Mouse (Mus musculus): ENCODE data around the gene Nmt2. TPM values are rescaled to one million over a fixed set of nuclear protein-coding genes. Genes with fewer than 3 reads are reported as not detected.

Gene Nmt2
- polyA plus RNA-seq, 1 experiment from 2014 or later, result 126 TPM

DNA sequence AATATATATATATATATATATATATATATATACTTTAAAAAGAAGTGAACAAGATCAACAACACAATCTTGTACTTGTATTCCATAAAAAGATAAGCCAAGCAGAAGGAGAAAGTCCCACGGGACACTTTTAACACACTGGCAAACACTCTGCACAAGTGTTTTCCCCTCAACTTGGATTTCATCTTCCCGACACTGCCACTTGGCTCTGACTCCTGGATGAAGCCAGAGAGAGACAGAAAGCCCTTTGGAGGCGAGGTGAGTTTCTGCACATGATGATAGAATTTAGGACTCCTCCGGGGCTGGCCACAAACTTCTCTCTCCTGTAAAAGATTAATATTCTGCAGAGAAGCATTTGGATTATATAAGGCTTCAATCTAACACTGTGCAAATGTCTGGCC, 2.7 kb upstream of the Nmt2 start:
- Histone ChIP-seq H3K4me1 (replicated peaks; ENCODE audit: control insufficient read depth, insufficient read depth, low read length) (peaks cover 15% of the 10 kb centered on the region), H3K9me3 (ENCODE audit: control insufficient read depth, low read length) (no peaks in the 10 kb centered on the region), H3K27ac (ENCODE audit: low read length) (no peak overlapping the region), H3K9ac (replicated peaks; ENCODE audit: low read depth, low read length) (no peak overlapping the region), H3K36me3 (ENCODE audit: control insufficient read depth, insufficient read depth) (no peaks in the 10 kb centered on the region), H3K4me3 (replicated peaks; ENCODE audit: low read length) (no peak overlapping the region), H3K27me3 (replicated peaks; ENCODE audit: control insufficient read depth, insufficient read depth, low read length) (no peaks in the 10 kb centered on the region), H3K4me2 (ENCODE audit: low read length) (no peak overlapping the region)
- no peak for ATAC-seq
- 79% methylated on average over 4 of the region's 4 CpGs for WGBS

DNA sequence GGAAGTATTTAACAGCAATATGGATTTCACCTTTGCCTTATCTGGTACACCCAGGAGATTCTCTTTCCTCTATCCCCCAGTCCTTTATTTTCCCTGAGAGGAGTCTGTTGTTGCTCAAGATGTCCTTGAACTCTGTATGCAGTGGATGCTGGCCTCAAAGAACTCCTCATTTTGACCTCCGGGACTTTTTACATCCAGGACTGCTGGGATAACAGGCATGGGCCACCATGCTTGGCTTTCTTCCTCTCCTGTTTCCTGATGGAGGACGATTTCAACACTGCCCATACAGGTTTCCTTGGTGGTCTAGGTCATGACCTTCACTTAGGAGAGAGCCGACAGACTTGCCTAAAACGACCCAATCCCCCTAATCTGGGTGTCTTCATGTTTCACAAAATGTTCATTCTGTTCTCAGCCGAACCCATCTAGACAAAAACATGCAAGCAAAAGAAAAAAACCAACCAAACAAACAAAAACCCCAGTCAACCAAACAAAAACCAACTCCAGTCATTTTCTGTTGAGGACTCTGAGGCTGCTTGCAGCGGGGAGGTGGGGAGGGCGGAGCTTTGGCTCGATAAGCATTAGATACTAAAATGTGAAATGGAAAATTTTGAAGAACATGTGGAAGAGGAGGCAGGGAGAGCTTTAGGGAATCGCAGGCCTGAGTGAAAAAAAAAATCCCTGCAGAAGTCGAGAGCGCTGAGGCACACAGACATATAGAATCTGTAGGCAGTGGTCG, 978 bp upstream of the Nmt2 start:
- ATAC-seq, result peak; percentile 4
- Histone ChIP-seq H3K4me2 (ENCODE audit: low read length) (peak overlapping the region; percentile 60), H3K36me3 (ENCODE audit: control insufficient read depth, insufficient read depth) (no peaks in the 10 kb centered on the region), H3K9ac (replicated peaks; ENCODE audit: low read depth, low read length) (peak overlapping the region; percentile 75), H3K4me3 (replicated peaks; ENCODE audit: low read length) (peak overlapping the region; percentile 77), H3K27ac (ENCODE audit: low read length) (peak overlapping the region; percentile 94), H3K4me1 (replicated peaks; ENCODE audit: control insufficient read depth, insufficient read depth, low read length) (peaks cover 15% of the 10 kb centered on the region), H3K27me3 (replicated peaks; ENCODE audit: control insufficient read depth, insufficient read depth, low read length) (no peaks in the 10 kb centered on the region), H3K9me3 (ENCODE audit: control insufficient read depth, low read length) (no peaks in the 10 kb centered on the region)
- 8% methylated on average over 12 of the region's 12 CpGs for WGBS

DNA sequence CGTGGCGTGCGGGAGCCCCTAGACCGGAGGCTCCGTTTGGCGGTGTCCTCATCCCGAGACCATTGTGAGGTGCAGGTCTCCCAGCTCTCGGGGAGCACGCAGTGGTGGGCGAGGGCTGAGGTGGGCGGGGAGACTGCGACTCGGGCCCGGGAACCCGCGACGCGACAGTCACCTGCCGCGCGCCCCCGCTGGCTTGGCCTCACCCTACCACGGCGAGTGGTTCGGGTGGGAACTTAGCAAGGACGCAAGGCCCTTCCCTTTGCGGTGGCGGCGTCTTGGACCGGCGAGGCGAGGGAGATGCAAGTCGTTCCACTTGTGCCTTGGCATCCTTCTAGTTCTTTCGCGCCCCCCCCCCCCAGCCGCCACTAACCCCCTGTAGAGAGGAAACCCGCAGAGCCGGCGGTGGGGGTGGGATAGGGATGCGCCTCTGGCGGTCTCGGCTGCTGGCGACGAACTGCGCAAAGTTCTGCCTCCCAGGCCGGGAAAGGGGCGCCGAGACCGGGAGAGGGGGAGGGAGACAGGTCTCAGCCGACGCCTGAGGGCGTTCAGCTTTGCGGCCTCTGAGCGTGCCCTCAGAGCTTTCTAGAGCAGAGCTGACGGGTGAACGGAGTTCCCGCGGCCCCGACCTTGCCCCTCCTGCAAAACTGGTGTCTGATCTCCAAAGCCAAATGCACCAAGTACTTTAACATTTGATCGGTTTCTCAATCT, 615 bp downstream of the Nmt2 start:
- Histone ChIP-seq H3K4me3 (replicated peaks; ENCODE audit: low read length) (peak overlapping the region; percentile 77), H3K9ac (replicated peaks; ENCODE audit: low read depth, low read length) (peak overlapping the region; percentile 83), H3K27ac (ENCODE audit: low read length) (peak overlapping the region; percentile 95), H3K4me2 (ENCODE audit: low read length) (peak overlapping the region; percentile 74), H3K4me1 (replicated peaks; ENCODE audit: control insufficient read depth, insufficient read depth, low read length) (peaks cover 17% of the 10 kb centered on the region), H3K36me3 (ENCODE audit: control insufficient read depth, insufficient read depth) (no peaks in the 10 kb centered on the region), H3K27me3 (replicated peaks; ENCODE audit: control insufficient read depth, insufficient read depth, low read length) (no peaks in the 10 kb centered on the region), H3K9me3 (ENCODE audit: control insufficient read depth, low read length) (no peaks in the 10 kb centered on the region)
- ATAC-seq, result peak; percentile 5
- WGBS, result 0% methylated on average over 60 of the region's 60 CpGs

DNA sequence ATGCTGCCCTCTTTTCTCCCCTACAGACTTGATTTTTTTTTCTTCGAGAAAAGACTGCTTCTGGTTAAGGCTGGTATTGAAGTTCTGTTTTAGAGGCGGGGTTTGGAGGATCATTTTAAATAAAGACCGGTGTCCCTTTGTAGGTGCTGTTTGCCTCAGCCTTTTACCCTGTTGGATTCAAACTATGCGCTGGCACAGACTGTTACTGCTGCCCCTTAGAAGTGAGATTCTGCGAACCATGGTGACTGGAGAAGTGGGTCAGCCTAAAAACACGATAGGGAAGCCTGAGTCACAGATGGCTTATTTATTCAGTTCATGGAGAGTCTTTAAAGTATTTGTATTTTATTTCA, 1.1 kb downstream of the Nmt2 start:
- H3K27me3 ChIP-seq (replicated peaks; ENCODE audit: control insufficient read depth, insufficient read depth, low read length), result no peaks in the 10 kb centered on the region
- no peak for ATAC-seq
- peak overlapping the region; percentile 95 for H3K27ac ChIP-seq (ENCODE audit: low read length)
- H3K4me2 ChIP-seq (ENCODE audit: low read length), result peak overlapping the region; percentile 74
- H3K4me3 ChIP-seq (replicated peaks; ENCODE audit: low read length), result peak overlapping the region; percentile 77
- H3K9ac ChIP-seq (replicated peaks; ENCODE audit: low read depth, low read length), result peak overlapping the region; percentile 83
- no peaks in the 10 kb centered on the region for H3K36me3 ChIP-seq (ENCODE audit: control insufficient read depth, insufficient read depth)
- H3K9me3 ChIP-seq (ENCODE audit: control insufficient read depth, low read length), result no peaks in the 10 kb centered on the region
- 0% methylated on average over 6 of the region's 6 CpGs for WGBS
- H3K4me1 ChIP-seq (replicated peaks; ENCODE audit: control insufficient read depth, insufficient read depth, low read length), result peaks cover 17% of the 10 kb centered on the region

DNA sequence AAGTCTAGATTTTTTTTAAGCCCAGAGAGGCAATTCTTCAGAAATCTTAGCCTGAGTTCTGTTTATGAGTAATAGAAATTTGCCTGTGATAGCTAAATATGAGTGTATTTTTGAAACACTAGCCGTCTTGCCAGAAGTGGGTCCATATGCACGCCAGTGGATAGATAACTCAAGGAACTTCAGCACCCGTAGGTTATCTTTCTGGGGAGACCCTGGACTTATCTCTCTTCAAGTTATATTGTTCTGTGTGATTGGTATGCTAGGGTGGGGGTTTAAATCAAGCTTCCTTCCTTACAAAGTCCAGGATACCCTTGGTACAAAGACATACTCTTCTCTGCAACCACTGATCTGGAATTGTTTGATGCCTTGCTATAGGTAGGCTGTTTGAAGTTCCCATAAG, 1.7 kb downstream of the Nmt2 start:
- H3K27ac ChIP-seq (ENCODE audit: low read length), result no peak overlapping the region
- peaks cover 17% of the 10 kb centered on the region for H3K4me1 ChIP-seq (replicated peaks; ENCODE audit: control insufficient read depth, insufficient read depth, low read length)
- no peaks in the 10 kb centered on the region for H3K9me3 ChIP-seq (ENCODE audit: control insufficient read depth, low read length)
- peak overlapping the region; percentile 18; the same call in 1 of the 2 replicates for H3K4me3 ChIP-seq (replicated peaks; ENCODE audit: low read length)
- H3K9ac ChIP-seq (replicated peaks; ENCODE audit: low read depth, low read length), result no peak overlapping the region; the same call in 1 of the 2 replicates
- no peak for ATAC-seq
- no peaks in the 10 kb centered on the region for H3K27me3 ChIP-seq (replicated peaks; ENCODE audit: control insufficient read depth, insufficient read depth, low read length)
- no peaks in the 10 kb centered on the region for H3K36me3 ChIP-seq (ENCODE audit: control insufficient read depth, insufficient read depth)
- WGBS, result 77% methylated on average over 3 of the region's 3 CpGs
- H3K4me2 ChIP-seq (ENCODE audit: low read length), result peak overlapping the region; percentile 74

DNA sequence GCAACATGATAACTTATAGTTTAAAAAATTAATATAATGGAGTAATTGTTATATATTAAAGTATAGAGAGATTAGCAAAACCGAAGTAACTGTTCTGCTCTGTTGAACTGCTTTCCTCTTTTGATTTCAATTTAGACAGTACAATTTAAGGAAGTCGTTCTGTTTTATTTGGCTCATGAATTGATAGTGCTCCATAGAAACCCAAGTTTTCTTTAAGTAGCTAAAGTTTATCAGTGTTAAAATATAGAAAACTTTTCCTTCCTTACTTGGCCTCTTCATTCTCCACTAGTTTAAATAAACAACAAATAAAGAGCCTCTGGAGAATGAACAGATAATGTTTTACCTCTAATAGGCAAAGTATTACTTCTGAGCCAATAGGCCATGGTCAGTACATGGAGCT, 2.2 kb downstream of the Nmt2 start:
- ATAC-seq, result no peak
- H3K27me3 ChIP-seq (replicated peaks; ENCODE audit: control insufficient read depth, insufficient read depth, low read length), result no peaks in the 10 kb centered on the region
- no peak overlapping the region for H3K27ac ChIP-seq (ENCODE audit: low read length)
- H3K9me3 ChIP-seq (ENCODE audit: control insufficient read depth, low read length), result no peaks in the 10 kb centered on the region
- H3K4me1 ChIP-seq (replicated peaks; ENCODE audit: control insufficient read depth, insufficient read depth, low read length), result peaks cover 17% of the 10 kb centered on the region
- no peak overlapping the region for H3K4me3 ChIP-seq (replicated peaks; ENCODE audit: low read length)
- H3K36me3 ChIP-seq (ENCODE audit: control insufficient read depth, insufficient read depth), result no peaks in the 10 kb centered on the region
- 83% methylated on average over 2 of the region's 2 CpGs for WGBS
- no peak overlapping the region for H3K9ac ChIP-seq (replicated peaks; ENCODE audit: low read depth, low read length)
- no peak overlapping the region; the same call in 1 of the 2 replicates for H3K4me2 ChIP-seq (ENCODE audit: low read length)

DNA sequence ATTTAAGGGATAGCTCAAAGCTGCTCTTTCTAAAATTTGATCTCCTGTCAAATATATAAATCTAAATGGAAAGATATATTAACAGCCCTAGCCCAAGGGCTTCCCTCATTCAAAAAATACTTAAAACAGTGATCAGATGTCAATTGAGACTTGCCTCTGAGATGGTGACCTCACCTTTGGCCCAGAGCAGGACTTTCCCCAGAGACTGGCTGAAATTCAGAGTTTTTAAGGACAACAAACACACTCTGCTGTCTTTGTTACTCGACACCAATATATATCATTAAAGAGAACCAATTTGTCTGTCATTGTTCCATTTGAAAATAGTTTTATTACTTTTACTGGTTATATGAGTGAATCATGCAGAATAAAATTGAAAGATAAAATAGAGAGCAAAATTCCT, 5.6 kb downstream of the Nmt2 start:
- Histone ChIP-seq H3K9ac (replicated peaks; ENCODE audit: low read depth, low read length) (no peak overlapping the region), H3K4me3 (replicated peaks; ENCODE audit: low read length) (no peak overlapping the region), H3K36me3 (ENCODE audit: control insufficient read depth, insufficient read depth) (no peaks in the 10 kb centered on the region), H3K9me3 (ENCODE audit: control insufficient read depth, low read length) (no peaks in the 10 kb centered on the region), H3K27me3 (replicated peaks; ENCODE audit: control insufficient read depth, insufficient read depth, low read length) (no peaks in the 10 kb centered on the region), H3K4me2 (ENCODE audit: low read length) (no peak overlapping the region), H3K27ac (ENCODE audit: low read length) (no peak overlapping the region), H3K4me1 (replicated peaks; ENCODE audit: control insufficient read depth, insufficient read depth, low read length) (peaks cover 11% of the 10 kb centered on the region)
- ATAC-seq, result no peak
- 88% methylated on average over 1 of the region's 1 CpGs for WGBS

DNA sequence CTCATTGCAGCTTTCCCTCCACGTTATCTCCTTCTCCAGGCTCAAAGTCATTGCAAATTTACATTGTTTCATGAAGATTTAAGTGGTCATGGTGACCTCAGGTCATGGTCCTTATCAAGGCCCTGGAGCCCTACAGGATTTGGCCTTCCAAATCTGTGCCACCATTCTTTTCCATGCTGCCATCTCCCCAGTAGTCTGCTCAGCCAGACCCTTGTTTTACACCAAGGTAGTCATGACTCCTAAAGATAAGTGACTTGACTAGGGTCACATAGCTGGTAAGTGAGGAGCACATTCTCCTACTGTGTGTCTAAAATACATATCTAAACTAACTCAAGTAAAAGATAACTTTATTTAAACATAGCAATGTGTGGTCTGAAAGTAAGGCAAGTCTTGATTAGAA, 8.2 kb downstream of the Nmt2 start:
- Histone ChIP-seq H3K4me1 (replicated peaks; ENCODE audit: control insufficient read depth, insufficient read depth, low read length) (peaks cover 2% of the 10 kb centered on the region; the same call in 1 of the 2 replicates), H3K27ac (ENCODE audit: low read length) (no peak overlapping the region), H3K36me3 (ENCODE audit: control insufficient read depth, insufficient read depth) (no peaks in the 10 kb centered on the region), H3K27me3 (replicated peaks; ENCODE audit: control insufficient read depth, insufficient read depth, low read length) (no peaks in the 10 kb centered on the region), H3K9me3 (ENCODE audit: control insufficient read depth, low read length) (no peaks in the 10 kb centered on the region), H3K9ac (replicated peaks; ENCODE audit: low read depth, low read length) (no peak overlapping the region), H3K4me2 (ENCODE audit: low read length) (no peak overlapping the region), H3K4me3 (replicated peaks; ENCODE audit: low read length) (no peak overlapping the region)
- ATAC-seq, result no peak
- WGBS, result 89% methylated on average over 1 of the region's 1 CpGs

DNA sequence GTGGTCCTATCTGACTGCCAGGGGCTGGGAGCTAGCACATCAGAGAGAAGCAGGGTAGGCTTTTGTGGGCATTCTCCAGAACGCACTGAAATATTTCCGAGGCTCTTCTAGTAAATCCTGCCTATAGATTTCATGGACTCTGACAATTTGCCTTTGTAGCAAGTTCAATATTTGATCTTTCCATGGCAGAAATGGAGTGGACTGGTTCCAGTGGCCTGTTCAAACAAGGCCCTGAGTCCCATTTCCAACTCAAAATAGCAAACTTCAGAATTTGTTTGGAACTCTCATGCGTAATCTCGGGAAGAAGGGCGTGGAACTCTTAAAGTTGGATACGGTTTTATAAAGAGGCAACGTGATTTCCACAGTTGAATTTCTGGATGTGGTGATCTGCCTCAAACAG, 11.8 kb downstream of the Nmt2 start:
- no peak overlapping the region for H3K27ac ChIP-seq (ENCODE audit: low read length)
- no peak for ATAC-seq
- no peaks in the 10 kb centered on the region for H3K9me3 ChIP-seq (ENCODE audit: control insufficient read depth, low read length)
- no peaks in the 10 kb centered on the region for H3K27me3 ChIP-seq (replicated peaks; ENCODE audit: control insufficient read depth, insufficient read depth, low read length)
- H3K4me1 ChIP-seq (replicated peaks; ENCODE audit: control insufficient read depth, insufficient read depth, low read length), result no peaks in the 10 kb centered on the region
- no peak overlapping the region for H3K9ac ChIP-seq (replicated peaks; ENCODE audit: low read depth, low read length)
- H3K4me2 ChIP-seq (ENCODE audit: low read length), result no peak overlapping the region
- WGBS, result 96% methylated on average over 7 of the region's 7 CpGs
- no peaks in the 10 kb centered on the region for H3K36me3 ChIP-seq (ENCODE audit: control insufficient read depth, insufficient read depth)
- no peak overlapping the region for H3K4me3 ChIP-seq (replicated peaks; ENCODE audit: low read length)

All from forebrain, embryonic 16.5 days (tissue).